Mouse (Mus musculus) hindbrain, embryonic 11.5 days (tissue): ENCODE data around the gene Psmc4. TPM values are rescaled to one million over a fixed set of nuclear protein-coding genes. Genes with fewer than 3 reads are reported as not detected.

Experiments
- polyA plus RNA-seq: library from polyadenylated mRNA; unstranded; fragments of >200 nt; fragmentation: Nextera tagmentation; extraction: Ambion mirVana; gene quantifications from 2 replicates; pipeline ENCODE4 v1.2.1, GENCODE M21; 2014

Psmc4 gene
- polyA plus RNA-seq, 1 experiment from 2014 or later = 415 TPM

Other genes with a start within 250 kb of the Psmc4 start
- gene Zfp626, start 242.9 kb downstream of the Psmc4 start, polyA plus RNA-seq = 2.4 and 2.6 TPM in 2 replicates
- 12.5 and 12.9 TPM in 2 replicates for gene Zfp59, start 211.5 kb downstream of the Psmc4 start, polyA plus RNA-seq
- gene Zfp607a, start 192.6 kb downstream of the Psmc4 start, polyA plus RNA-seq = 2.2 and 2.6 TPM in 2 replicates
- 15.2 and 15.8 TPM in 2 replicates for gene Zfp974, start 120.6 kb downstream of the Psmc4 start, polyA plus RNA-seq
- gene Zfp780b, start 70.9 kb downstream of the Psmc4 start, polyA plus RNA-seq = 21.0 and 27.2 TPM in 2 replicates
- 7.1 and 9.3 TPM in 2 replicates for gene Zfp850, start 36.0 kb downstream of the Psmc4 start, polyA plus RNA-seq
- 0.27 and 0.43 TPM in 2 replicates for gene Fcgbp, start 21.1 kb upstream of the Psmc4 start, polyA plus RNA-seq
- 0.05 and 0.07 TPM in 2 replicates for gene 9530053A07Rik, start 79.4 kb upstream of the Psmc4 start, polyA plus RNA-seq
- gene Fbl, start 119.6 kb upstream of the Psmc4 start, polyA plus RNA-seq = 38.3 and 45.9 TPM in 2 replicates
- 18.1 and 23.5 TPM in 2 replicates for gene Dyrk1b, start 129.4 kb upstream of the Psmc4 start, polyA plus RNA-seq
- 7.2 and 12.7 TPM in 2 replicates for gene Eid2, start 217.8 kb upstream of the Psmc4 start, polyA plus RNA-seq
- 17.4 and 19.0 TPM in 2 replicates for gene Eid2b, start 227.6 kb upstream of the Psmc4 start, polyA plus RNA-seq
- 0.46 and 0.52 TPM in 2 replicates for gene Selenov, start 241.1 kb upstream of the Psmc4 start, polyA plus RNA-seq